Mouse (Mus musculus) c-Kit-negative CD71-positive TER-119-positive erythroid progenitor cells, embryonic 14.5 days (primary cell): Measurements from ENCODE around the gene Spock2.

Experiments
- DNase-seq: peaks from one replicate; pipeline ENCODE4 v3.0.0-alpha.2; 2013; ENCODE audit warnings: low read depth, low spot score

The Spock2 gene

DNA sequence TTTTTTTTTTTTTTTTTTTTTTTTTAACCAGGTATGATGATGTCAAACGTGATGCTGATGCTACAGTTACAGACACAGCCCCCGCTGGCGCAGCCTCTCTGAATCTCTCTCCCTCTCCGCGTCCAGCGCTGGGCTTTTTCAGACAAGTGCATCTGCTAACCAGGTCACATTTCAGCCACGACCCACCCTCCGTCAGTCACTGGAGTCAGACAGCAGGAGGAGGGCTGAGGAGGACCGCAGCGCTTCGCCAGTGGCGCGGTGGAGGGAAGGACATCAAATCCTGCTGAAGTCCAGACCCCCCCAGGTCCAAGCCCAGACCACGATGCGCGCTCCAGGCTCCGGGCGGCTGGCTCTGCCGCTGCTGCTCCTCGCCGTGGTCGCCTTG lies at the start of gene Spock2:
Gene Spock2 (plus strand): TSS at position 74 of the 385 bp plus-strand sequence.
- no peak for DNase-seq

DNA sequence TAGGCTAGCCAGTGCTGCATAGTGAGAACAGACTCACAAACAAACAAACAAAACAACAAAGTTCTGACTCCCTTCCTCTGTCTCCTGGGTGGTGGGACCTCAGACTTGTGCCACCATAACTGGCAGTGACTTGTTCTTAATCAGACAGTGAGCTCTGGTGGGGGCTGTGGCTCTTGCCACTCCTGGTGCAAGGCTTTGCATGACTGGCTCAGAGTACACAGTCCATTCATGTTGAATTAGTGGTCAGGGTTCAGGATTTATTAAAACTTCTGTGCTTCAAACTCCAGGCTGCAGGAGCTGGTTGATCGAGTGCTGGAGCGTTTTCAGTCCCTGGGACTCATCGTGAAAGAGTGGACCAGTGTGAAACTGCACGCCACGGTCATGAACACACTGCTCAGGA lies 43.8 kb upstream of the Spock2 start:
- DNase-seq: no peak

GRCm38 (mm10) chr10:60062931-60063330 lies 43.1 kb upstream of the Spock2 start:
- DNase-seq: no peak

GRCm38 (mm10) chr10:60066524-60066923 lies 39.5 kb upstream of the Spock2 start:
- no peak for DNase-seq

DNA sequence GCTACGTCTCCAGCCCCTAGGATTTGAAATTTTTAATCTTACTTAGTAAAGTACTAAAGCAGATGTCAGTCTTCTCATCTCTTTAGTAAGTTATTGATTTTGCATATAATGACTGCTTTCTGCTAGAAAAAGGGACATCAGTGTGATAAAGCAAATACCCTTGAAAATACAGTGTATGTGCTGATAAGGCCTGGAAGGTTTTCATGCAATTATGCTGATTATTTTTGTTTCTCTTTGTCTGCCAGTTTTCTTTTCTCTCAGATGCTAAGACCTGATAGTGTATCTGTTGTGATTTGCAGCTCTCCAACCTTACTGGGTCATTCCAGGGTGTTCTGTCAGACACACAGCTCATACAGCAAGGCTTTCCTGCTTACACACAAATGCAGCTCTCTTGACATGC lies 30.9 kb upstream of the Spock2 start:
- no peak for DNase-seq

GRCm38 (mm10) chr10:60077226-60077625 lies 28.8 kb upstream of the Spock2 start:
- DNase-seq: no peak

DNA sequence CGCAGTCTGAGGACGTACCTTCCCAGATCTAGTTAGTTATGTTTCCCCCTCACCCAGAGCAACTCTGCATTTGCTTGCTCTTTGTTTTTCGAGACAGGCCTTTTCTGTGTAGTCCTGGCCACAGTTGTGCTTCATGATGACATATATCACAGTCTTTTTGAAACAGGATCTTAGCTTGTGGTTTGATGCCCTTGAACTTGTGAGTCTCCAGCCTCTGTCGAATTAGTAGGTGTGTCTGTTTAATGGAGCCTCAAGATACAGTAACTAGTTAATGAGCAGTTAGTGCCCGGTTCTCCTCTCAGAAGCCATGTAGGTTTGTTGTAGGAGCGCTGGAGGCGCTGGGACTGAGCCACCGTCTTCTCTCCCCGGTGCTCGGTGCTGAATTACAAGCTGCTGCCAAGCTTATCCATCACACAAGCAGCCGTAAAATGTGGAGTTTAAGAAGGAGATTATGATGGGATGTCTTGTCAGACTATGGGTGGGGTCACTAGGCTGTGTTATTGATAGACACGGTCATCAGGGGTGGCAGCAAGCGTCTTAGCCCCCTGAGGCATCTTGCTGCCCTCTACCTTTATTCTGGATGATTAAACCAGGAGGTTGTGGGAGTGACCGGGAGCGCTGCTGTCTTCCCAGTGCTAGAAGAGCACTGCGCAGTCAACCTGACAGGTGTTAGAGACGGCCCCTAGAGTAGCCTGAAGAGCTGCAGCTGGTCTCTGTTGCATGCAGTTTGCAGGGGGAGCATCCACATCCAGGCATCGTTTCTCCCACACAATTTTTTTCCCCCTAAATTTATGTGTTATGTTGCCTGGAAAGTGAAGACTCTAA lies 28.1 kb upstream of the Spock2 start:
- peak; percentile 32 for DNase-seq

DNA sequence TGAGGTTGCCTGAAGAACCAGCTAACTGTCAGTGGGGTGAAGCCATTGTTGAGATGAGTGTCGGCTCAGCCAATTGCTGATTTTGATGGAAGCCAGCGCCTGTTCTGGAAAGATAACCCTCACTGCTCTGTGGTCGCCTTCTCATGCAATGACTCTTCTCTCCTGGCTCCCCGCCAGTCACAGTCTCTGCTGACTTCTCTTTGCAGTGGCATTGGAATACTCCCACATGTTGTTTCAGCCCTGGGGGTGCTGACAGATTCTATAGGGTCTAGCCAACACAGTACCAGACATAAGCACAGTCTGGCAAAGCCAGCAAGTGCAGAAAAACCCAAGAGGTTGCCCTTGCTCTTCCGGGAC lies 27.5 kb upstream of the Spock2 start:
- DNase-seq: peak; percentile 60

- no peak for DNase-seq
Measured at GRCm38 (mm10) chr10:60080171-60080570, 25.8 kb upstream of the Spock2 start.

GRCm38 (mm10) chr10:60080601-60080981 lies 25.4 kb upstream of the Spock2 start:
- DNase-seq: no peak

- no peak for DNase-seq
Measured at GRCm38 (mm10) chr10:60080982-60081825, 24.8 kb upstream of the Spock2 start.

- DNase-seq: no peak
Measured at GRCm38 (mm10) chr10:60081905-60082304, 24.1 kb upstream of the Spock2 start.

GRCm38 (mm10) chr10:60084065-60084464 lies 22.0 kb upstream of the Spock2 start:
- no peak for DNase-seq

DNA sequence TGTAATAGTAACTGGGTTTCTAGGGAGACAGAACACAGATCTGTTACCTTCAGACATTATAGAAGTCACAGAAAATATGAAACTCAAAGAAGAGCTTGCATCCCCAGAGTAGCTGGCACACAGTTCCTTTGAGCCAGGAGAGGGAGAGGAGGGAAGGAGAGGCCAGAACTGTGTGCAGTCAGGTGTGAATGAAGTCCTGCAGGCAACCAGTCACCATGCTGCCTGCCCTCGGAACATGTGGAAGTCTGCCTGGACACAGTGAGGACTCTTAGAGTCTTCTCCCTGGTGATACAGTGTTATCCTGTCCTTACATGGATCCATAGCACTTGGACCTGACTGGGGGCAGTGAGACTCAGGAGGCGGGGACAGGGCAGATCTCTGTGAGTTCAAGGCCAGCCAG lies 13.7 kb upstream of the Spock2 start:
- no peak for DNase-seq

GRCm38 (mm10) chr10:60093751-60094150 lies 12.3 kb upstream of the Spock2 start:
- no peak for DNase-seq

DNA sequence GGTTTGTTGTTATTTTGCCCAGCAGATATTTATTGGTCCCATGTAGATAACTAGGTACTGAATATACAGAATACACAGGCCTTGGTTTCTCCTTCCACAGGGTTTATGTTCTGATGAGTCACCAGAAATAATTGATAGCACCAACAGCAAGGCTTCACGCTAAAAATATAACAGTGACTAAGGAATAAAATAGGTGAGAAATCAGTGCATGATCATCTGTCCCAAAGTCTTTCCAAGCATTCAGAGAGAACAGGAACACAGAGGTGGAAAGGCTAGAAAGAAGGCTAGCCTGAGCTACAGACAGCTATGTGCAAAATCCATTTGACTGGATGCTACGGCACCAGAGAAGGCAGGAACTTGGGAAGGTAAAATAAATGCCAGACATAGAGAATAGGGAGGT lies 10.5 kb upstream of the Spock2 start:
- DNase-seq: no peak

DNA sequence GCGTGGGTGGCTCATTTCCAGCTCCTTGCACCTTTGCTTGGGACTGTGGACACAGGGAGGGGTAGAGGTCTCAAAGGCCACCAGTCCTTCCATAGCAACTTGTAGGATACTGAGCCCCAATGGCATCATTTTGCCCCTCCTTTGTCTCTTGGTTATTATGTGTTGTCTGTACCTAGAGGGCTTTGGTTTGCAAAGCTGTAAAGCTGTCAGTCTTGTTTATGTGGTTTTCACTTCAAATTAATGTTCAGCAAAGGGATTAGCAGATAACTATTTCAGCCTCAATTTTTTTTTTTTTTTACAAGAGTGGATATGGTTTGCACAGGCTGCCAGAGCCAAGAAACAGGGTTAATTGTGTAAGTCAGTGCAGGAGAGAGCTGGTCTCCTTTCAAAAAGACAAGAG lies 9.7 kb upstream of the Spock2 start:
- DNase-seq: no peak

- DNase-seq: no peak
Measured at GRCm38 (mm10) chr10:60097146-60097545, 8.9 kb upstream of the Spock2 start.

GRCm38 (mm10) chr10:60097774-60098173 lies 8.2 kb upstream of the Spock2 start:
- DNase-seq: no peak

- no peak for DNase-seq
Measured at GRCm38 (mm10) chr10:60105391-60106145, 451 bp upstream of the Spock2 start.

DNA sequence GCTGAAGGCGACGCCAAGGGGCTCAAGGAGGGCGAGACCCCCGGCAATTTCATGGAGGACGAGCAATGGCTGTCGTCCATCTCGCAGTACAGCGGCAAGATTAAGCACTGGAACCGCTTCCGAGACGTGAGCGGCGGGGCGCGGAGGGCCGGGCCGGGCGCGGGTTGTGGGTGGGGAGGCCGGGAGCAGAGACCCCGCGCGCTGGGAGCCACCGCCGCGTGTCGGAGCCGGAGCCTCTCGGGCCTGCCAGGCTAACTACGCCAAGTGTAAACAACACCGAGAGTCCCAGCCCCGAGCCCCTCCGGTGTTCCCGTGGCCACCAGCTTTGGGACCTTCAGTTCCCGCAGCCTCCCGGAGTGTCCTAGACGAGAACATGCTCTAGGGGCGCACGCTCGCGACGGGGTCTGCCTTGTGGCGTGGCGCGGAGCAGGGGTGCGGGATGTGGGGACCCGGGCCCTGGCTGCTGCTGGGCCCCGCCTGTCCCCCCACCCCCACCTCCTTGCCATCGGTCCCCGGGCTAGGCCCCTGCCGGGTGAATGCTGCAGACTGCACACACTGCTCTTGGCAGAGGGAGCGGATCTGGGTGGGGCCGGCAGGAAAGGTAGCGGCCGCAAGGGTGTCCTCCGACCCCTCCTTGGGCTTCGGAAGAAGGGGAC lies 640 bp downstream of the Spock2 start:
- no peak for DNase-seq

- no peak for DNase-seq
Measured at GRCm38 (mm10) chr10:60107448-60107847, 1.4 kb downstream of the Spock2 start.
